Mouse (Mus musculus) 416B (cell line): ENCODE data around the gene Cmtm7.

ENCODE experiments used
- DNase-seq: peaks from one replicate; pipeline ENCODE4 v3.0.0; 2011; ENCODE audit warnings: low read depth

Gene Cmtm7

DNA sequence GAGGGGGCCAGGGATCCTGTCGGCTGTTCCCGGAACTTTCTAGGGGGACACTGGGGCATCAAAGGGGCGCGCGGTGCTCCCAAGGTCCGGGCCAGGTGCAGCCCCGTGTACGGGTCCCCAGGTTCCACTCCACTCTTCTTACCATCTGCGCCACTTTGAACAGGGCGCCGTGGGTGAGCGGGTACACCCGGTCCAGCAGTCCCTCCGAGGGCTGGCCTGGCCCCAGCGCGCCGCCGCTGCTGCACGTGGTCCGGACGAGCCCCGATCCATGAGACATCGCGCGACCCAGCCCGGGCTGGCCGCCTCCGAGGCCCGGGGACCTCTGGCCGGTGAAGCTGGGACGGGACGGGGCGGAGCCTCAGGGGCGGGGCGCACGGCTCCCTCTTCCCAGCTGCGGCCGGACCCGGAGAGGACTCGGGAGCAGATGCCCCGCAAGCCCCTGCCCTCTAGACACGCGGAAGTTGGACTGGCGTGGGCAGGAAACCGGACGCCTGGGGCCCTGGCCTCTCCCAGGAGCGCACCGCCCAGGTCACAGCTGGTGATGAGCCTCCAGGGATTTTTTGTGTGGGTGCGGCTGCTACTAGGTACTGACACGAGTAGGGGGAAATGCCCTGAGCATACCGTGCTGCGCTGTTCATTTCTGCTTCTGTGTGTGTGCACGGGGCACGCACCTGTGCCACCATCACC lies at the start of gene Cmtm7:
Gene Cmtm7, minus strand, starts transcription at position 331 of the 687 bp plus-strand sequence.
- peak; percentile 92 for DNase-seq

GRCm38 (mm10) chr9:114830351-114830750 lies 48.7 kb upstream of the Cmtm7 start:
- no peak for DNase-seq

GRCm38 (mm10) chr9:114829669-114830068 lies 48.0 kb upstream of the Cmtm7 start:
- DNase-seq: no peak

DNA sequence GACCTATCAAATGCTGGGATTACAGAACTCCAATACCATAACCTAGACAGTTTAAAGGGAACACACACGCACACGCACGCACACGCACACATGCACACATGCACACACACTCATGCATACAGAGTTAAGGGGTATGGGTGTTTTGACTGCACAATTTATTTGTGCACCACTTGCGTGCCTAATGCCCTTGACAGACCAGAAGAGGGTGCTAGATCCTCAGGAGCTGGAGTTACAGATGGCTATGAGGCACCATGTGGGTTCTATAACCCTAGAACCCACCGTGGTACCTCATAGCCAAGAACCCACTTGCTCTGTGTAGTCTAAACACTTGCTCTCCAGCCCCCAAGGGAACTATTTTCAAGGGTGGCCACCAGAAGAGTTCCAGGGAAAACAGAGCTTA lies 46.7 kb upstream of the Cmtm7 start:
- DNase-seq: no peak

GRCm38 (mm10) chr9:114827242-114827852 lies 45.7 kb upstream of the Cmtm7 start:
- no peak for DNase-seq

DNA sequence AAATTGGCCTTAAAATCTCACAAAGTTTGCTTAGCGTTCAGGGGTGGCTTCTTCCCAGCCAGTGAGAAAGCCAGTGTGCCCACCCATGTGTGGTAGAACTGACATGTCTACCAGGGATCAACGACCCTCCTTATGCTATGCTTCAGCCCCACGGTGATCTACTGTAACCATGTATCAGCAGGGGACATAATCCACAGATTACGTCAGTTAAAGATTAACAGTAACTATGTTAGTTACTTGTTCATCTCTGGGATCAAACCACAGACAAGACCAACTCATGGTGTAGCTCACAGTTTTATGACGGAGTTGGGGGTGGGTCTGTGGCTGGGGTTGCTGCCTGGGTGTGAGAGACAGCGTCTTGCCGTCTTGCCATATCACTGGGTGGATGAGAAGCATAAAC lies 42.5 kb upstream of the Cmtm7 start:
- DNase-seq: no peak

DNA sequence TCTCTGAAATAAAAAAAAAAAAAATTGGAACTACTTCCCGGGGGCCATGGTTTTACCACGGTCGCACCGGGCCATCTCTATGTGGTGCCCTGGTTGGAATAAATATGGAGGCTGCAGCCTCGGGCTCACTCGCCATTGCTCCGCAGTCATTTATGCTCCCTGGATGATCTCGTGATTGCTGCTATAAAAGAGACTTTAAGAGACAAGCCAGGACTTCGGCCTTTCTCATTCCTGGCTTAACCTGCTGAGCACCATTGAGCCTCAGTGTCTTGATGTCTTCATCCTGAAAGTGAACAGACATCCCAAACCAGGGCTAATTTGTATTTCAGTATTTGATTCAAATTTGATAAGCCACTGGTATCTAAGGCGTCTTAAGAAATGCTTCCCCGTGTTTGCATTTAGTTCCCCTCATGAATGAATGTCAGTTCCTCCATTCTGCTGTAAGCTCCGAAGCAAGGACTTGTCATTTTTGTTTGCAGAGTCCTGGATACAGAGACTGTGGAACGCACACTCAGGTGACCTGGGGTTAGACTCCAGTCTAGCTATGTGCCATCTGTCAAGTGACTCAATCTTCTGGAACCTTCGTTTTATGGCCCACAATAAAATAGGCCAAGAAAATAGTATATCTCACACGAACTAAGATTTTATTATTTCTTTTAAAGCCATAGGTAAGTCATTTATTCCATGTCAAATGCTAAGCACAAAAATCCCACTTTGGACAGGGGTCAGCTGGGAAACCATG lies 40.1 kb upstream of the Cmtm7 start:
- no peak for DNase-seq

DNA sequence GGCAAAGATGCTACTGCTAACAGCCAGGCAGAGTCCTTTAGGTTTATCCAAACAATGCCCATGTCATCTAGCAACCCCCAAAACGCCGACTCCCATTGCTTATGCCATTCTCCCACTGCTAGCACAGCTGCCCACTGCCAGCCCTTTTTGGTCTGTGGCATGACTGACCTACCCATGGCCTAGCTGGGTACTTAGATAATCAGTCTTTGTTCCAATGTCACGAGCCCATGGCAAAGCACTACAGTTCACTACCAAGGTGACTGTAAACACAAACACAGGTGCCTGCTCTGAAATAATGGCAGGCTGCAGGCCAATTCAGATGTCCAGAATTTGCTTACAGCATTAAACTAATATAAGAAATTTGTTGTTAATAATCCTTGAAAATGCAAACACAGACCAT lies 37.3 kb upstream of the Cmtm7 start:
- no peak for DNase-seq

GRCm38 (mm10) chr9:114817012-114817411 lies 35.4 kb upstream of the Cmtm7 start:
- no peak for DNase-seq

DNA sequence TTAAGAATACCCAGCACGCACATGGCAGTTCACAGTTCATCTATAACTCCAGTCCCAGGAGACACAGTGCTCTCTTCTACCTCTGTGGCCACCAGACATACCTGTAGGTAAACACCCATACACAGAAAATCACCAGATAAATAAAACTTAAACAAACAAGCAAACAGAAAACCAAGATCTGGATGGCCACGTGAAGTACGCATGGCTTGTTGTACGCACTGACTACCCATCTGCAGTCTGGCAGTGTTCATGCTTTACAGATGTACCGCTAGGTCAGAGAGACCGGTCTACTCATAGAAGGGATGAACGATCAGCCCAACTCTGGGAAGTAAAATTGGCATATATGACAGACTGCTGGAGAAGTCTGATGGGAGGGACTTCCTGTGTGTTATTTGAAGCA lies 34.5 kb upstream of the Cmtm7 start:
- DNase-seq: no peak

DNA sequence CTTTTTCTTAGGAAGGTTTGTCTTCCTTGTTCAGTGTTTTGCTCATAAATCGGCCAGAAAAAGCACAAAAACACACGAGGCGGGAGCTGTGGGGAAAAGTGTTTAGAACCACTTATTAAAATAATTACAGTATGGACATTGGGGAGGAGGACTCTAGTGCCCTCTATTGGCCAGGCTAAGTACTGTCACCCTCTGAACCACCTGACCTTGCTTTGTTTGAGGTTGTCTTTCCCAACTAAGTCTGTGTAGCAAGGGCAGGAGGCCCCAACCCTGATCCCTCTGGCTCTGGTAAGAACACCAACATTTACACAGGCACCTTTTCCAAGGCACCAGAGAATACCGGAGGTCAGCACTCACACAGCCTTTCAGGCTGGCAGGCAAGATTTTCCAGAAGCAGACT lies 33.7 kb upstream of the Cmtm7 start:
- DNase-seq: peak; percentile 79

- peak; percentile 73 for DNase-seq
Measured at GRCm38 (mm10) chr9:114812001-114812400, 30.3 kb upstream of the Cmtm7 start.

GRCm38 (mm10) chr9:114810837-114811236 lies 29.2 kb upstream of the Cmtm7 start:
- no peak for DNase-seq

- DNase-seq: no peak
Measured at GRCm38 (mm10) chr9:114808671-114809070, 27.0 kb upstream of the Cmtm7 start.

GRCm38 (mm10) chr9:114807261-114807660 lies 25.6 kb upstream of the Cmtm7 start:
- DNase-seq: no peak

DNA sequence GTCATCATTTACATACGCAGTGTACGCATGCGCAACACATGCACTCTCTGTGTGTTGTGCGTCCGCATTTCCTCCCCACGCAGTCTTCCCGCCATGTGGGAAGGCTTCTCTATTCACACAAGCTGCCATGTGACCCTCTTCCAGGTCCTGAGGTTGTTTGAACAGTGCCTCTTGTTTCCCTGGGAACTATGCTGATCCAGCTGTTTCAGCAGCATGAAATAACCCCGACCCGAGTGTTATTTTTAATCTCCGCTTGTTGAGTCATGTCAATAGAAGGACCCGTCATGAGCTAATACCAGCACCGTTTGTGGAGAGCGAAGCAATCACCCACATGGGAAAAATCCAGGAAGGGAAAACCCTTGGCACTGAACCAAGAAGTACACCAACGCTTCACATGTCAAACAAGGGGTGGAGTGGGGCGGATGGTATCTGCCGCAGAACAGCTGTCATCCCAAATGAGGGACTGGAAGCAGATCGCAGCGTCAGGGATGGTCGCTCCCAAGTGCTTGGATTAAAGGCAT lies 23.6 kb upstream of the Cmtm7 start:
- DNase-seq: no peak

- DNase-seq: no peak
Measured at GRCm38 (mm10) chr9:114802191-114802590, 20.5 kb upstream of the Cmtm7 start.

DNA sequence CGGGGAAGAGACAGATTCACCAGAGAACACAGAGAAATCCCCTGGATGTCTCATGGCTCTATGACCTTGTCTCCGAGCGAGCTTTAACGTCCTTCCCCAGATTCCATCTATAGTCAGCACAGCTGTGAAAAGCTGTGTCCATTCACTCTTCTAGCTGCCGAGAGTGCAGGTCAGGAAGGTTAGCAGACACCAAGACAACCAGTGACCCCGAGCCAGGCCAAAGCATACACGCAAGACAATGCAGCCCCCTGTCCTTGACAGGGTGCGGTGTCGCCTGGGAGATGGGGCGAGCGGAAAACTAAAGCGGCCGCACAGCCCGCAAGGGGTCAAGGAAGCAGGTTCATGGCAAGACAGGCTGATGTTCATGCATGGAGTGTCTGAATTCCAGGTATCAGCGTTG lies 19.6 kb upstream of the Cmtm7 start:
- no peak for DNase-seq

GRCm38 (mm10) chr9:114799498-114800107 lies 17.9 kb upstream of the Cmtm7 start:
- DNase-seq: no peak

DNA sequence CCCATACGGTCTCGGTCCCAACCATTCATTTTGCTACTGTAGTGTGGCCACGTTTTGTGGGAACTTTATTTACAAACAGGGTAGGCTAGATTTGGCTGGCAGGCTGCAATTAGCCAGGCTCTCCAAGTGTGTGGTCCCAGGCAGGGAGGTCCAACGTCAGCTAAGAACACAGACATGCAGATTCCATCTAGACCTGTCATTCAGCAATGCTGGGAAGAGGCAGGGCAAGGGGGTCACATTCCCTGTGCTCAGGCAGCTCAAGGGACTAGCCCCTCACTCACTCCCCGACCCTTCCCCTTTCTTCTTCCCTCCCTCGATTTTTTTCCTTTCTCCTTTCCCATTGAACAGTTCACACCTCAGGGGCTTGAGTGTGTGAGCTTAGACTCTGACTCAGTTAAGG lies 17.2 kb upstream of the Cmtm7 start:
- no peak for DNase-seq

DNA sequence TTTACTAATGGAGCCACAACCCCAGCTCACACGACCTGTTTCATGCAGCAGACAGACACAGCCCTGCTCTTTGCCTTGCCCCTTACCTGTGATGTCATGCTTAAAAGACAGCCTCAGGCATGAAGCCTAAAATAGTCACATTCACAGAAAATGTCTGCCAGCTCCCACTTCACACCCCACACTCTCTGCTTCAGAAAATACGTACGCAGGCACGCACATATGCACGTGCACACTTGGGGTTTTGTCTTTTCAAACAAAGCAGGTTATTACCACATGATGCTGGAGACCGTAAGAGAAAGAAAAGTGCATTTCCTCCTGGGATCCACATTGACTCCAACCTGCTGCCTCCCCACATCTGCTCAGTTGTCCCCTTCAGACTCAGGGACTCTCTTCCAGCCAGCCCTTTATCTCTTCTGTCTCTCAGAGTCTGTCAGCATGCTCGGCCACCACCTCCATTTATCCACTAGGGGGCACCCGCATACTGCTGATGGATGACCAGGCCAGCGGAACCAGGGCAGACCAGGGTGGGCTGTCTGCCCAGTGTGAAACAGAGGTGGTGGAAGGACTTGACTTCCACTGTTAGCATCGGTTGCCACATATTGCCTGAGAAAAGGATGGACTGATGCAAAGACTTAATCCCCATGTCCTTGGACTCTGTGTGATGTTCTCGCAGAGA lies 15.8 kb upstream of the Cmtm7 start:
- peak; percentile 77 for DNase-seq

- no peak for DNase-seq
Measured at GRCm38 (mm10) chr9:114796473-114797050, 14.9 kb upstream of the Cmtm7 start.
